Mouse (Mus musculus) lung, postnatal 0 days (tissue): ENCODE data around the gene 1700001P01Rik. TPM values are rescaled to one million over a fixed set of nuclear protein-coding genes. Genes with fewer than 3 reads are reported as not detected.

Experiments used
- ATAC-seq: fragments of 200-750 bp; cut with Nextera tagmentation; 2 replicates; pipeline ENCODE4 v1.8.0; 2017; ENCODE audit warnings: moderate library complexity
- DNase-seq: peaks from one replicate; pipeline ENCODE4 v3.0.0-alpha.2; 2016; ENCODE audit warnings: low spot score
- H3K27ac ChIP-seq: fragments of 300-500 bp; sonication (generic); 2 replicates; pipeline ENCODE4 v1.5.1; 2014; ENCODE audit warnings: antibody characterized with exemption, mild to moderate bottlenecking, low read length, mixed read lengths
- H3K27me3 ChIP-seq: fragments of 300-500 bp; sonication (generic); replicated peaks from 2 replicates; pipeline ENCODE4 v1.6.1; 2014; ENCODE audit warnings: low read length, mixed read lengths; ENCODE audit not compliant: insufficient read depth
- H3K36me3 ChIP-seq: fragments of 300-500 bp; sonication (generic); 2 replicates; pipeline ENCODE4 v1.6.1; 2014; ENCODE audit warnings: low read length, mixed read lengths; ENCODE audit not compliant: insufficient read depth
- H3K4me1 ChIP-seq: fragments of 300-500 bp; sonication (generic); 2 replicates; pipeline ENCODE4 v1.6.1; 2014; ENCODE audit warnings: antibody characterized with exemption, low read depth, low read length, mixed read lengths; ENCODE audit not compliant: insufficient read depth
- H3K4me2 ChIP-seq: fragments of 300-500 bp; sonication (generic); replicated peaks from 2 replicates; pipeline ENCODE4 v1.6.1; 2014; ENCODE audit warnings: low read depth, mild to moderate bottlenecking, low read length, moderate library complexity, mixed read lengths
- H3K4me3 ChIP-seq: fragments of 300-500 bp; sonication (generic); 2 replicates; pipeline ENCODE4 v1.5.1; 2014; ENCODE audit warnings: low read depth, low read length
- H3K9ac ChIP-seq: fragments of 300-500 bp; sonication (generic); replicated peaks from 2 replicates; pipeline ENCODE4 v1.6.1; 2014; ENCODE audit warnings: low read depth, mild to moderate bottlenecking
- H3K9me3 ChIP-seq: fragments of 300-500 bp; sonication (generic); 2 replicates; pipeline ENCODE4 v1.6.1; 2016; ENCODE audit warnings: low read length, mixed read lengths
- CTCF ChIP-seq: IDR thresholded peaks from 2 replicates; pipeline ENCODE4 v1.5.1; 2016; ENCODE audit warnings: antibody characterized with exemption, mild to moderate bottlenecking
- EP300 ChIP-seq: IDR thresholded peaks from 2 replicates; pipeline ENCODE4 v1.6.1; 2016; ENCODE audit warnings: antibody characterized with exemption, mild to moderate bottlenecking, control low read depth
- WGBS: fragments of 180-500 bp; shearing (Covaris S2); extraction: QIAGEN DNeasy Blood & Tissue Kit; methylation state at CpG from one replicate; pipeline ENCODE4 v1.1.7; 2014; 5-methylcytosine and 5-hydroxymethylcytosine counted together
- polyA plus RNA-seq: library from polyadenylated mRNA; unstranded; fragments of >200 nt; fragmentation: Nextera tagmentation; extraction: Ambion mirVana; gene quantifications from 2 replicates; pipeline ENCODE4 v1.2.1, GENCODE M21; 2015

Gene 1700001P01Rik
- polyA plus RNA-seq, 1 experiment from 2014 or later = not detected

DNA sequence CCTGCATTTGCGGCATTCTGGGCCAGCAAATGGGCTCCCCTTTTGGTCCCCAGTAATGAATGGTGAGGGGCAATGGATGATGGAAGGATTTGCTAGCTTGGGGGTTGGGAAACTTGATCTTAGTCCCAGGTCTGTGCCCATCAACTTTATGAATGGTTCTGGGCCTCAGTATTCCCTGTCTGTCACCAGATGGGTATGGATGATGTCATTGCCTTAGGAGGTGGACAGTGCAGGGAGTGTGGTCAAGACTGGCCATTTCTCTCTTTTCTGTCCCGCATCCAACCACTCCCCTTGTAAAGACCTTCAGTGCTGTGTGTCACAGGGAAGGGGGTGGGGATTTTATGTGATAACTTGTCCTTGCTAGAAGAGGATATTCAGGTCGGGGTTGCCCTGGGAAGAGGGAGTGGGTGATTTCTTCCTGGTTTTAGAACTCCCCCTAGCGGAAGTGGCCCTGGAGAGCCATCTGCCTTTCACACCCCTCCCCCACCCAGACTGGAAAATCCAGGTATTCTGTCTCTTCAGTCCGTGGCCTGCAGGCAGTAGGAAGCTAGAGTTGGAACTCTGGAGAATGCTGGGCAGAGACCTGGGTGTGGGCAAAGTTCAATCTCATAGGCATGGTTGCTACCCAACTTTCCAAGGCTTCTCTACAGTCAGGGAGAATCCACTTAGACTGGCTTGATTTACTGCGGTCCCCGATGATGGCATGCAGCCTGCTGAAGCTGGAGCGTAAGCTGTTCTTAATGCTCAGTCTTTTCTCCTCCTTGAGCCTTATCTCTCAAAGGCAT is 25.9 kb upstream of the 1700001P01Rik start:
- no peak; the same call in 1 of the 2 replicates for TF ChIP-seq EP300
- peak; percentile 61 for TF ChIP-seq CTCF
- Histone ChIP-seq H3K4me1 (peaks cover 44% of the 10 kb centered on the region), H3K36me3 (no peaks in the 10 kb centered on the region), H3K9me3 (no peaks in the 10 kb centered on the region), H3K27me3 (no peaks in the 10 kb centered on the region), H3K9ac (peak overlapping the region; percentile 74; the same call in 1 of the 2 replicates), H3K27ac (peak overlapping the region; percentile 75), H3K4me3 (peak overlapping the region; percentile 73), H3K4me2 (peak overlapping the region; percentile 78)
- 20% methylated on average over 8 of the region's 8 CpGs for WGBS
- DNase-seq = peak; percentile 66
- no peak for ATAC-seq

DNA sequence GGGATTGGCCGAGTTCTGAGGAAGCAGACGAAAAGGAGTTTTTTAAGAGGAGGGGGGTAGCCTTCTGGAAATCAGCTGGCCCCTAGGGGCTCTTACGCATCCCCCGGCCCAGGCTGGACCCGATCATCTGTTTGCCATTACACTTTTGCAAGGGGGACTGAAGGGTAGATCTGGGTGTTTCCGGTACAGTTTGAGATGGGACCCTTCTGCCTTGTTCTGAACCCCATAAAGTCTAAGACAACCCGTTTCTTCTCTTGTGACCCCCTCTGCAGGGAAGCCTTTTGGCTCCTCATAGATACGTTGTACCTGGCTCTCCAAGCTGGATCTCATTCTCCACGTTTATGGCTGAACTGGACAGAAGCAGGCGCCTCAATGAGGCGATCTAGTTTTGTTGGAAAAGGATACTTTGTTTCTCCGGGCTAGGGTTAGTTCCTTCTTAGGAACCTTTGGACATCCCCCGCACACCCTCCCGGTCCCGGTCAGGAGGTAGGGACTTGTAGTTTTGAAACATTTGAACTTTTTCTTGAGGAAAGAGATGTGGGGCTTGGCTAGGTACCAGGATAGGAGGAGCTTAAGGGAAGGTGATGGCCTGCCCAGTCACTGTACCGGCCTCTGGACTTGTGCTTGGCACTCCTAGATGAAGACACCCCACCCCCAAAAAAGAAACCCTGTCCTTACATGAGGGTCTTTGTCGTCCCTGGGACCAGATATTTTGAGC is 25.1 kb upstream of the 1700001P01Rik start:
- Histone ChIP-seq H3K27me3 (no peaks in the 10 kb centered on the region), H3K4me2 (peak overlapping the region; percentile 78), H3K4me1 (peaks cover 36% of the 10 kb centered on the region), H3K27ac (peak overlapping the region; percentile 88), H3K9ac (peak overlapping the region; percentile 74), H3K36me3 (no peaks in the 10 kb centered on the region), H3K4me3 (peak overlapping the region; percentile 73), H3K9me3 (no peaks in the 10 kb centered on the region)
- DNase-seq (peak; percentile 65), ATAC-seq (no peak)
- 2% methylated on average over 17 of the region's 17 CpGs for WGBS
- TF ChIP-seq CTCF (no peak), EP300 (no peak)

DNA sequence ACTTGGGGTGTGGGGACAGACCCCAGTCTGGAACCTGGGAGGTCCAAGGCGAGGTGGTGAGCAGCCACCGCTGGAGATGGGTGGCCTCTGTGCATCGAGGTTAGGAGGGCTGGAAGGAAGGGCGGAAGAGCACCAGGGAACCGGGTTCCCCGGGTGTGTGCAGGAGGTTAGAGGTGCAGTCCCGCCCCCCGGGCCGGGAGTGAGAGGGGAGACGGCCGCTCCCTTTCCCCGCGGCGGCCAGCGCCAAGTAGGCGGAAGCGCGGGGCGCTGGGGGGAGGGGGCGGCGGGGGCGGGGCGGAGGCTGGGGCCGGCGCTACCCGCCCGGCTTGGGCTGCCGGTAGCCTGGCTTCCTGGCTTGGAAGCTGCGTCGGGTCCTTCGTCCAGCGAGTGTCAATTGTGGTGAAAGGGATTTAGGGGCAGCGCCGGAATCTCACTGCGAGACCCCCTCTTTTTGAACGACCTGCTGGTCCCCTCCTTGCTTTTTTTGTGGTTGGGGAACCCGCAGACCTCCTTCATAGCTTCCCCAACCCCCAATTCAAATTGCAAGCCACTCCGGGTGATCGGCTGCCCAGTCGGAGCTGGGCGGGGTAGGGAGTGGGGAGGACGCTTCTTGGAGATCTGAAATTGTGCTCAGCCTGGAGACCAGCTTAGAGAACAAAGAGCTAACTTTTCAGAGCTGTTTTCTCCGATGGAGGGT is 24.4 kb upstream of the 1700001P01Rik start:
- peak; percentile 87 for DNase-seq

DNA sequence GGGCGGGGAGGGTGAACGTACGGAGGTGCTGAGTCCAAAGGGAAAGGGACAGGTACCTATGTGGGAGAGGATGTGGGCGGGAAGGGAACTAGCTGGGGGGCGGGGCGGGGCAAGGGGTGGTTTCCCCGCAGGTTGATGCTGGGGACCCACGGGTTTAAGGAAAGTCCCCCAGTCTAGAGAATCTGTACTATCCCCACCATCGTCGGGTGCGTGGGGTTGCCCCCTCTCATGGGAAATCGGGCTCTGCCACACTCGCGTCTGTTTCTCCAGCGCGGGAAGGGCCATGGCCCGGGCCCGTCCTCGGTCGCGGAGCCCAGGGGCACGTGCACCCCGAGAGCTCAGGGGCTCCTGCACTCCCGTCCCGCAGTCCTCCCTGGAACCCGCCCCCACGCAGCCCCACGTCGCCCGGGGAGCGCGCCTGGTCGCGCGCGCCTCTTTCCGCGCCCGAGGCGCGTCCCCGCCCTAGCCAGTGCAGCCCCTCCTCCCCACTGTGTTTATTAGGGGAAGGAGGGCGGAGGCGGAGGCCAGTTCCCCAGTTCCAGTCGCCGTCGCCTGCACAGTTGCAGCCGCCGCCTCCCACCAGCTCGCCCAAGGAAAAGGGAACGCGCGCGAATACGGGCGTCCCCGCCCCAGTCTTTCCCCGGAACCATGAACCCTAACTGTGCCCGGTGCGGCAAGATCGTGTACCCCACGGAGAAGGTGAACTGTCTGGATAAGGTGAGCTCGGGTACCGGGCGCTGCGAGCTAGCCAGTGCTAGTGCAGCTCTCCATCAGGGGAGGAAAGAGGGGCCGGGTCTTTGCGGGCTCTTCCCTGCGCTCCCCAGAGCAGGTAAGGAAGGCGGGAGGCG is 23.7 kb upstream of the 1700001P01Rik start:
- DNase-seq (peak; percentile 89), ATAC-seq (peak; percentile 84)
- TF ChIP-seq EP300 (no peak), CTCF (no peak)
- under 1% methylated on average over 59 of the region's 71 CpGs for WGBS
- H3K27me3 ChIP-seq = no peaks in the 10 kb centered on the region
- peak overlapping the region; percentile 74 for H3K9ac ChIP-seq
- H3K4me1 ChIP-seq = peaks cover 23% of the 10 kb centered on the region
- peak overlapping the region; percentile 73 for H3K4me3 ChIP-seq
- peak overlapping the region; percentile 78 for H3K4me2 ChIP-seq
- no peaks in the 10 kb centered on the region for H3K9me3 ChIP-seq
- H3K27ac ChIP-seq = peak overlapping the region; percentile 88
- no peaks in the 10 kb centered on the region for H3K36me3 ChIP-seq

More for the DNA sequence above, 24.4 kb upstream of the 1700001P01Rik start:
- no peak for TF ChIP-seq EP300
- no peak for TF ChIP-seq CTCF
- H3K36me3 ChIP-seq = no peaks in the 10 kb centered on the region
- H3K9me3 ChIP-seq = no peaks in the 10 kb centered on the region
- H3K4me1 ChIP-seq = peaks cover 30% of the 10 kb centered on the region
- ATAC-seq = peak; percentile 79
- peak overlapping the region; percentile 78 for H3K4me2 ChIP-seq
- H3K27ac ChIP-seq = peak overlapping the region; percentile 88
- WGBS = 1% methylated on average over 28 of the region's 43 CpGs
- peak overlapping the region; percentile 73 for H3K4me3 ChIP-seq
- no peaks in the 10 kb centered on the region for H3K27me3 ChIP-seq
- peak overlapping the region; percentile 74 for H3K9ac ChIP-seq

DNA sequence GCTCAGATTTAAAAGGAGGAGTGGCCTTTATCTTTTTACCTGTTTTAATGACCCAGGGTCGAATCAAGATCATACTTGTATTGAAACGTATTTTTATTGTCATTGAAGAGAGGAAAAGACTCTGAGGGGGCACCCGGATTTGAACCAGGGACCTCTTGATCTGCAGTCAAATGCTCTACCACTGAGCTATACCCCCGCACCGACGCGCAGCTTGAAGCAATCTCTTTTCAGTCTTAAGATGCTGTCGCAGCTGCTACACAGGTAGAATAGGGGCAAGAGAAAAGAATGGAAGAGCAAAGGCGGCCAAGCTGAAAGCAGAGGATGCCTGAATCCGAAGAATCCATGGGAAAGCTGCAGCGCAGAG is 23.0 kb upstream of the 1700001P01Rik start, which contains the start of gene Lasp1:
TSS of gene Lasp1 (plus strand) at position 219 of the 364 bp plus-strand sequence.
- no peaks in the 10 kb centered on the region for H3K9me3 ChIP-seq
- under 1% methylated on average over 11 of the region's 11 CpGs for WGBS
- H3K9ac ChIP-seq = peak within 1 kb of the TSS; percentile 74
- peak within 1 kb of the TSS; percentile 78 for H3K4me2 ChIP-seq
- DNase-seq (peak; percentile 77), ATAC-seq (peak; percentile 27)
- no peaks in the 10 kb centered on the region for H3K27me3 ChIP-seq
- H3K4me1 ChIP-seq = peaks cover 16% of the 10 kb centered on the region
- H3K36me3 ChIP-seq = no peaks in the 10 kb centered on the region
- TF ChIP-seq CTCF = no peak
- TF ChIP-seq EP300 = no peak
- peak within 1 kb of the TSS; percentile 73 for H3K4me3 ChIP-seq
- H3K27ac ChIP-seq = peak within 1 kb of the TSS; percentile 88
